Mouse (Mus musculus): ENCODE measurements at regions not wholly inside any gene's neighbourhood (a gene's known extent, or its start where the extent isn't known, plus 50 kb on each side); places are given as distances from the start of the nearest gene placed in this dataset.
A peak's percentile ranks its signal among the peaks of the same experiment; 100 is the strongest.

- Histone ChIP-seq H3K27ac (no peak overlapping the region), H3K36me3 (replicated peaks; ENCODE audit: control insufficient read depth, insufficient read depth) (no peaks in the 10 kb centered on the region), H3K4me2 (replicated peaks) (no peak overlapping the region), H3K9ac (no peak overlapping the region), H3K4me3 (replicated peaks; ENCODE audit: low read length) (no peak overlapping the region), H3K4me1 (replicated peaks; ENCODE audit: control insufficient read depth, insufficient read depth, low read length) (peaks cover 2% of the 10 kb centered on the region; the same call in 1 of the 2 replicates), H3K27me3 (ENCODE audit: control insufficient read depth, insufficient read depth, low read length) (no peaks in the 10 kb centered on the region), H3K9me3 (ENCODE audit: control insufficient read depth, low read length) (no peaks in the 10 kb centered on the region)
- ATAC-seq (ENCODE audit: low FRiP score) = no peak
- DNase-seq (ENCODE audit: low spot score) = no peak
- WGBS = 87% methylated on average over 6 of the region's 6 CpGs
Observed at GRCm38 (mm10) chr10:42096924-42097323, 78.7 kb upstream of the Armc2 start.

- 95% methylated on average over 10 of the region's 10 CpGs for WGBS
- H3K36me3 ChIP-seq (replicated peaks; ENCODE audit: control insufficient read depth, insufficient read depth) = no peaks in the 10 kb centered on the region
- no peak for DNase-seq (ENCODE audit: low spot score)
- H3K9ac ChIP-seq = no peak overlapping the region
- H3K4me1 ChIP-seq (replicated peaks; ENCODE audit: control insufficient read depth, insufficient read depth, low read length) = peaks cover 2% of the 10 kb centered on the region; the same call in 1 of the 2 replicates
- no peaks in the 10 kb centered on the region for H3K27me3 ChIP-seq (ENCODE audit: control insufficient read depth, insufficient read depth, low read length)
- H3K4me2 ChIP-seq (replicated peaks) = no peak overlapping the region
- no peak for ATAC-seq (ENCODE audit: low FRiP score)
- no peaks in the 10 kb centered on the region for H3K9me3 ChIP-seq (ENCODE audit: control insufficient read depth, low read length)
- H3K27ac ChIP-seq = no peak overlapping the region
- H3K4me3 ChIP-seq (replicated peaks; ENCODE audit: low read length) = no peak overlapping the region
Observed at GRCm38 (mm10) chr10:42095986-42096385, 77.7 kb upstream of the Armc2 start.

GRCm38 (mm10) chr10:42094274-42095000 is 76.2 kb upstream of the Armc2 start:
- WGBS = 80% methylated on average over 24 of the region's 24 CpGs
- no peak overlapping the region for H3K27ac ChIP-seq
- H3K4me1 ChIP-seq (replicated peaks; ENCODE audit: control insufficient read depth, insufficient read depth, low read length) = peaks cover 9% of the 10 kb centered on the region
- H3K4me3 ChIP-seq (replicated peaks; ENCODE audit: low read length) = no peak overlapping the region
- no peak overlapping the region for H3K9ac ChIP-seq
- H3K27me3 ChIP-seq (ENCODE audit: control insufficient read depth, insufficient read depth, low read length) = no peaks in the 10 kb centered on the region
- no peaks in the 10 kb centered on the region for H3K9me3 ChIP-seq (ENCODE audit: control insufficient read depth, low read length)
- no peak for DNase-seq (ENCODE audit: low spot score)
- no peaks in the 10 kb centered on the region for H3K36me3 ChIP-seq (replicated peaks; ENCODE audit: control insufficient read depth, insufficient read depth)
- H3K4me2 ChIP-seq (replicated peaks) = no peak overlapping the region
- ATAC-seq (ENCODE audit: low FRiP score) = no peak

- H3K9ac ChIP-seq = no peak overlapping the region
- H3K36me3 ChIP-seq (replicated peaks; ENCODE audit: control insufficient read depth, insufficient read depth) = no peaks in the 10 kb centered on the region
- no peak overlapping the region for H3K4me3 ChIP-seq (replicated peaks; ENCODE audit: low read length)
- no peaks in the 10 kb centered on the region for H3K9me3 ChIP-seq (ENCODE audit: control insufficient read depth, low read length)
- no peak overlapping the region for H3K4me2 ChIP-seq (replicated peaks)
- DNase-seq (ENCODE audit: low spot score) (no peak), ATAC-seq (ENCODE audit: low FRiP score) (no peak)
- 90% methylated on average over 8 of the region's 8 CpGs for WGBS
- H3K27me3 ChIP-seq (ENCODE audit: control insufficient read depth, insufficient read depth, low read length) = no peaks in the 10 kb centered on the region
- peaks cover 10% of the 10 kb centered on the region for H3K4me1 ChIP-seq (replicated peaks; ENCODE audit: control insufficient read depth, insufficient read depth, low read length)
- H3K27ac ChIP-seq = no peak overlapping the region
Observed at GRCm38 (mm10) chr10:42093176-42093759, 75.0 kb upstream of the Armc2 start.

- no peak overlapping the region for H3K9ac ChIP-seq
- DNase-seq (ENCODE audit: low spot score) = peak; percentile 29
- 0 out of 2 replicates have a peak, but pooled peaks have one; percentile 37 for ATAC-seq (ENCODE audit: low FRiP score)
- no peak overlapping the region for H3K4me2 ChIP-seq (replicated peaks)
- no peaks in the 10 kb centered on the region for H3K27me3 ChIP-seq (ENCODE audit: control insufficient read depth, insufficient read depth, low read length)
- H3K27ac ChIP-seq = no peak overlapping the region
- H3K4me1 ChIP-seq (replicated peaks; ENCODE audit: control insufficient read depth, insufficient read depth, low read length) = peaks cover 10% of the 10 kb centered on the region
- no peak overlapping the region for H3K4me3 ChIP-seq (replicated peaks; ENCODE audit: low read length)
- 55% methylated on average over 6 of the region's 6 CpGs for WGBS
- H3K9me3 ChIP-seq (ENCODE audit: control insufficient read depth, low read length) = no peaks in the 10 kb centered on the region
- H3K36me3 ChIP-seq (replicated peaks; ENCODE audit: control insufficient read depth, insufficient read depth) = no peaks in the 10 kb centered on the region
Observed at GRCm38 (mm10) chr10:42092500-42092899, 74.3 kb upstream of the Armc2 start.

GRCm38 (mm10) chr10:42091546-42092168 is 73.4 kb upstream of the Armc2 start:
- Histone ChIP-seq H3K9me3 (ENCODE audit: control insufficient read depth, low read length) (no peaks in the 10 kb centered on the region), H3K4me2 (replicated peaks) (no peak overlapping the region), H3K4me3 (replicated peaks; ENCODE audit: low read length) (no peak overlapping the region), H3K4me1 (replicated peaks; ENCODE audit: control insufficient read depth, insufficient read depth, low read length) (peaks cover 10% of the 10 kb centered on the region), H3K27ac (no peak overlapping the region), H3K36me3 (replicated peaks; ENCODE audit: control insufficient read depth, insufficient read depth) (no peaks in the 10 kb centered on the region), H3K27me3 (ENCODE audit: control insufficient read depth, insufficient read depth, low read length) (no peaks in the 10 kb centered on the region), H3K9ac (no peak overlapping the region)
- DNase-seq (ENCODE audit: low spot score) (no peak), ATAC-seq (ENCODE audit: low FRiP score) (no peak)
- 78% methylated on average over 11 of the region's 11 CpGs for whole genome bisulfite sequencing

- Histone ChIP-seq H3K27me3 (ENCODE audit: control insufficient read depth, insufficient read depth, low read length) (no peaks in the 10 kb centered on the region), H3K27ac (no peak overlapping the region), H3K9ac (no peak overlapping the region), H3K36me3 (replicated peaks; ENCODE audit: control insufficient read depth, insufficient read depth) (no peaks in the 10 kb centered on the region), H3K4me1 (replicated peaks; ENCODE audit: control insufficient read depth, insufficient read depth, low read length) (peaks cover 10% of the 10 kb centered on the region), H3K9me3 (ENCODE audit: control insufficient read depth, low read length) (0 out of 2 replicates have a peak, but pooled peaks cover 2% of the 10 kb centered on the region), H3K4me3 (replicated peaks; ENCODE audit: low read length) (no peak overlapping the region), H3K4me2 (replicated peaks) (no peak overlapping the region)
- ATAC-seq (ENCODE audit: low FRiP score) = no peak
- 91% methylated on average over 7 of the region's 7 CpGs for WGBS
- DNase-seq (ENCODE audit: low spot score) = no peak
Observed at GRCm38 (mm10) chr10:42090806-42091205, 72.6 kb upstream of the Armc2 start.

GRCm38 (mm10) chr10:42090147-42090546 is 71.9 kb upstream of the Armc2 start:
- no peaks in the 10 kb centered on the region for H3K36me3 ChIP-seq (replicated peaks; ENCODE audit: control insufficient read depth, insufficient read depth)
- no peak for DNase-seq (ENCODE audit: low spot score)
- no peak for ATAC-seq (ENCODE audit: low FRiP score)

GRCm38 (mm10) chr10:42089686-42090085 is 71.4 kb upstream of the Armc2 start:
- H3K4me1 ChIP-seq (replicated peaks; ENCODE audit: control insufficient read depth, insufficient read depth, low read length) = peaks cover 10% of the 10 kb centered on the region
- 32% methylated on average over 5 of the region's 5 CpGs for WGBS
- ATAC-seq (ENCODE audit: low FRiP score) (peak; percentile 31; the same call in 1 of the 2 replicates), DNase-seq (ENCODE audit: low spot score) (no peak)
- no peak overlapping the region for H3K4me2 ChIP-seq (replicated peaks)
- 0 out of 2 replicates have a peak overlapping the region, but pooled peaks have one; percentile 13 for H3K9ac ChIP-seq
- H3K4me3 ChIP-seq (replicated peaks; ENCODE audit: low read length) = no peak overlapping the region
- no peak overlapping the region for H3K27ac ChIP-seq
- H3K36me3 ChIP-seq (replicated peaks; ENCODE audit: control insufficient read depth, insufficient read depth) = no peaks in the 10 kb centered on the region
- H3K9me3 ChIP-seq (ENCODE audit: control insufficient read depth, low read length) = 0 out of 2 replicates have a peak, but pooled peaks cover 8% of the 10 kb centered on the region
- no peaks in the 10 kb centered on the region for H3K27me3 ChIP-seq (ENCODE audit: control insufficient read depth, insufficient read depth, low read length)

More at GRCm38 (mm10) chr10:42090147-42090546, 71.9 kb upstream of the Armc2 start:
- Histone ChIP-seq H3K27ac (no peak overlapping the region), H3K9me3 (ENCODE audit: control insufficient read depth, low read length) (0 out of 2 replicates have a peak, but pooled peaks cover 8% of the 10 kb centered on the region), H3K9ac (0 out of 2 replicates have a peak overlapping the region, but pooled peaks have one; percentile 13), H3K4me2 (replicated peaks) (no peak overlapping the region), H3K4me3 (replicated peaks; ENCODE audit: low read length) (no peak overlapping the region), H3K4me1 (replicated peaks; ENCODE audit: control insufficient read depth, insufficient read depth, low read length) (peaks cover 10% of the 10 kb centered on the region), H3K27me3 (ENCODE audit: control insufficient read depth, insufficient read depth, low read length) (no peaks in the 10 kb centered on the region)
- 22% methylated on average over 3 of the region's 3 CpGs for WGBS
